Mouse (Mus musculus): ENCODE data around the gene Cdhr5. TPM values are rescaled to one million over a fixed set of nuclear protein-coding genes. Genes with fewer than 3 reads are reported as not detected.
"Not testable (repeated sequence)": the region's sequence is repeated elsewhere in the genome, so short reads cannot be mapped to it uniquely, and the experiment has no call there.

Gene Cdhr5
- polyA plus RNA-seq, 1 experiment = not detected

- peaks cover 8% of the 10 kb centered on the region for H3K4me1 ChIP-seq (ENCODE audit: control insufficient read depth, insufficient read depth, low read length)
- TF ChIP-seq POLR2A (IDR thresholded peaks at IDR 0.05; ENCODE audit: insufficient read depth, low read depth, low read length) (no peak), CTCF (IDR thresholded peaks at IDR 0.05; ENCODE audit: insufficient read depth, low read depth, low read length) (no peak)
- 9% methylated on average over 25 of the region's 25 CpGs for WGBS
- peak within 1 kb of the TSS; percentile 42 for H3K4me3 ChIP-seq (ENCODE audit: insufficient read depth, low read depth, low read length)
- H3K27ac ChIP-seq (ENCODE audit: insufficient read depth, low read depth, low read length) = no peak within 1 kb of the TSS
These were observed 10.6 kb downstream of the Cdhr5 start, which contains the start of gene Irf7 for GRCm38 (mm10) chr7:141265739-141266561. Irf7 (minus strand) TSS chr7:141266481.

GRCm38 (mm10) chr7:141265411-141265738 is 11.2 kb downstream of the Cdhr5 start:
- Histone ChIP-seq H3K4me1 (ENCODE audit: control insufficient read depth, insufficient read depth, low read length) (peaks cover 8% of the 10 kb centered on the region), H3K27ac (ENCODE audit: insufficient read depth, low read depth, low read length) (no peak overlapping the region), H3K4me3 (ENCODE audit: insufficient read depth, low read depth, low read length) (no peak overlapping the region)
- 36% methylated on average over 11 of the region's 11 CpGs for WGBS
- TF ChIP-seq POLR2A (IDR thresholded peaks at IDR 0.05; ENCODE audit: insufficient read depth, low read depth, low read length) (no peak), CTCF (IDR thresholded peaks at IDR 0.05; ENCODE audit: insufficient read depth, low read depth, low read length) (no peak)

GRCm38 (mm10) chr7:141264761-141265410 is 11.7 kb downstream of the Cdhr5 start:
- 41% methylated on average over 12 of the region's 12 CpGs for WGBS

GRCm38 (mm10) chr7:141264041-141264700 is 12.4 kb downstream of the Cdhr5 start:
- WGBS = 77% methylated on average over 11 of the region's 11 CpGs
- H3K4me1 ChIP-seq (ENCODE audit: control insufficient read depth, insufficient read depth, low read length) = peaks cover 8% of the 10 kb centered on the region
- no peak overlapping the region for H3K4me3 ChIP-seq (ENCODE audit: insufficient read depth, low read depth, low read length)
- H3K27ac ChIP-seq (ENCODE audit: insufficient read depth, low read depth, low read length) = no peak overlapping the region
- TF ChIP-seq POLR2A (IDR thresholded peaks at IDR 0.05; ENCODE audit: insufficient read depth, low read depth, low read length) (no peak), CTCF (IDR thresholded peaks at IDR 0.05; ENCODE audit: insufficient read depth, low read depth, low read length) (no peak)

More at GRCm38 (mm10) chr7:141264761-141265410, 11.7 kb downstream of the Cdhr5 start:
- TF ChIP-seq POLR2A (IDR thresholded peaks at IDR 0.05; ENCODE audit: insufficient read depth, low read depth, low read length) (no peak), CTCF (IDR thresholded peaks at IDR 0.05; ENCODE audit: insufficient read depth, low read depth, low read length) (no peak)
- Histone ChIP-seq H3K4me3 (ENCODE audit: insufficient read depth, low read depth, low read length) (no peak overlapping the region), H3K4me1 (ENCODE audit: control insufficient read depth, insufficient read depth, low read length) (peaks cover 8% of the 10 kb centered on the region), H3K27ac (ENCODE audit: insufficient read depth, low read depth, low read length) (no peak overlapping the region)

- no peak overlapping the region for H3K4me3 ChIP-seq (ENCODE audit: insufficient read depth, low read depth, low read length)
- no peak overlapping the region for H3K27ac ChIP-seq (ENCODE audit: insufficient read depth, low read depth, low read length)
- peaks cover 8% of the 10 kb centered on the region for H3K4me1 ChIP-seq (ENCODE audit: control insufficient read depth, insufficient read depth, low read length)
- TF ChIP-seq POLR2A (IDR thresholded peaks at IDR 0.05; ENCODE audit: insufficient read depth, low read depth, low read length) (no peak), CTCF (IDR thresholded peaks at IDR 0.05; ENCODE audit: insufficient read depth, low read depth, low read length) (no peak)
- WGBS = 91% methylated on average over 13 of the region's 13 CpGs
These were observed 12.9 kb downstream of the Cdhr5 start for GRCm38 (mm10) chr7:141263640-141264039.

- H3K4me1 ChIP-seq (ENCODE audit: control insufficient read depth, insufficient read depth, low read length) = peaks cover 8% of the 10 kb centered on the region
These were observed 15.1 kb downstream of the Cdhr5 start for GRCm38 (mm10) chr7:141261480-141261879.

GRCm38 (mm10) chr7:141256159-141256558 is 20.4 kb downstream of the Cdhr5 start:
- WGBS = 93% methylated on average over 10 of the region's 10 CpGs
- Histone ChIP-seq H3K4me1 (ENCODE audit: control insufficient read depth, insufficient read depth, low read length) (no peaks in the 10 kb centered on the region), H3K27ac (ENCODE audit: insufficient read depth, low read depth, low read length) (no peak overlapping the region), H3K4me3 (ENCODE audit: insufficient read depth, low read depth, low read length) (no peak overlapping the region)
- TF ChIP-seq CTCF (IDR thresholded peaks at IDR 0.05; ENCODE audit: insufficient read depth, low read depth, low read length) (no peak), POLR2A (IDR thresholded peaks at IDR 0.05; ENCODE audit: insufficient read depth, low read depth, low read length) (no peak)

More at GRCm38 (mm10) chr7:141261480-141261879, 15.1 kb downstream of the Cdhr5 start:
- no peak overlapping the region for H3K4me3 ChIP-seq (ENCODE audit: insufficient read depth, low read depth, low read length)
- TF ChIP-seq POLR2A (IDR thresholded peaks at IDR 0.05; ENCODE audit: insufficient read depth, low read depth, low read length) (no peak), CTCF (IDR thresholded peaks at IDR 0.05; ENCODE audit: insufficient read depth, low read depth, low read length) (no peak)
- no peak overlapping the region for H3K27ac ChIP-seq (ENCODE audit: insufficient read depth, low read depth, low read length)
- WGBS = 90% methylated on average over 3 of the region's 3 CpGs

- WGBS = 90% methylated on average over 4 of the region's 4 CpGs
- not testable (repeated sequence) for H3K4me3 ChIP-seq (ENCODE audit: insufficient read depth, low read depth, low read length); H3K4me1 ChIP-seq (ENCODE audit: control insufficient read depth, insufficient read depth, low read length); H3K27ac ChIP-seq (ENCODE audit: insufficient read depth, low read depth, low read length)
These were observed 26.1 kb downstream of the Cdhr5 start for GRCm38 (mm10) chr7:141250486-141250885.

GRCm38 (mm10) chr7:141231551-141231950 is 45.0 kb downstream of the Cdhr5 start:
- H3K4me3 ChIP-seq (ENCODE audit: insufficient read depth, low read depth, low read length) = no peak overlapping the region
- 92% methylated on average over 10 of the region's 10 CpGs for WGBS
- TF ChIP-seq POLR2A (IDR thresholded peaks at IDR 0.05; ENCODE audit: insufficient read depth, low read depth, low read length) (no peak), CTCF (IDR thresholded peaks at IDR 0.05; ENCODE audit: insufficient read depth, low read depth, low read length) (no peak)
- H3K4me1 ChIP-seq (ENCODE audit: control insufficient read depth, insufficient read depth, low read length) = peaks cover 15% of the 10 kb centered on the region
- no peak overlapping the region for H3K27ac ChIP-seq (ENCODE audit: insufficient read depth, low read depth, low read length)

Data from olfactory bulb, adult 2 months (tissue).